Mouse (Mus musculus): ENCODE results near the gene Vmn1r94.
"Not testable (repeated sequence)": the region's sequence is repeated elsewhere in the genome, so short reads cannot be mapped to it uniquely, and the experiment has no call there.

Vmn1r94 gene

GRCm38 (mm10) chr7:20168277-20168676, at the start of gene Vmn1r94:
Gene Vmn1r94 (minus strand): TSS chr7:20168377.
- not testable (repeated sequence) for TF ChIP-seq GATA4 (IDR thresholded peaks at IDR 0.05; ENCODE audit: insufficient replicate concordance, low read length)

GRCm38 (mm10) chr7:20205507-20205906, 37.3 kb upstream of the Vmn1r94 start, which contains the start of gene Gm6164:
Gene Gm6164 (minus strand): TSS chr7:20205607.
- not testable (repeated sequence) for TF ChIP-seq GATA4 (IDR thresholded peaks at IDR 0.05; ENCODE audit: insufficient replicate concordance, low read length)

GRCm38 (mm10) chr7:20193410-20193809, 25.2 kb upstream of the Vmn1r94 start, which contains the start of gene Vmn1r95:
Gene Vmn1r95 (plus strand): TSS chr7:20193710.
- not testable (repeated sequence) for TF ChIP-seq GATA4 (IDR thresholded peaks at IDR 0.05; ENCODE audit: insufficient replicate concordance, low read length)

GRCm38 (mm10) chr7:20138988-20139387, 29.2 kb downstream of the Vmn1r94 start, which contains the start of gene Vmn1r93:
Gene Vmn1r93 (minus strand): TSS chr7:20139088.
- not testable (repeated sequence) for TF ChIP-seq GATA4 (IDR thresholded peaks at IDR 0.05; ENCODE audit: insufficient replicate concordance, low read length)

GRCm38 (mm10) chr7:20122479-20122878, 45.7 kb downstream of the Vmn1r94 start, which contains the start of gene Gm16442:
Gene Gm16442 (minus strand): TSS chr7:20122579.
- not testable (repeated sequence) for TF ChIP-seq GATA4 (IDR thresholded peaks at IDR 0.05; ENCODE audit: insufficient replicate concordance, low read length)
